Mouse (Mus musculus): ENCODE measurements around the gene March9.

DNA sequence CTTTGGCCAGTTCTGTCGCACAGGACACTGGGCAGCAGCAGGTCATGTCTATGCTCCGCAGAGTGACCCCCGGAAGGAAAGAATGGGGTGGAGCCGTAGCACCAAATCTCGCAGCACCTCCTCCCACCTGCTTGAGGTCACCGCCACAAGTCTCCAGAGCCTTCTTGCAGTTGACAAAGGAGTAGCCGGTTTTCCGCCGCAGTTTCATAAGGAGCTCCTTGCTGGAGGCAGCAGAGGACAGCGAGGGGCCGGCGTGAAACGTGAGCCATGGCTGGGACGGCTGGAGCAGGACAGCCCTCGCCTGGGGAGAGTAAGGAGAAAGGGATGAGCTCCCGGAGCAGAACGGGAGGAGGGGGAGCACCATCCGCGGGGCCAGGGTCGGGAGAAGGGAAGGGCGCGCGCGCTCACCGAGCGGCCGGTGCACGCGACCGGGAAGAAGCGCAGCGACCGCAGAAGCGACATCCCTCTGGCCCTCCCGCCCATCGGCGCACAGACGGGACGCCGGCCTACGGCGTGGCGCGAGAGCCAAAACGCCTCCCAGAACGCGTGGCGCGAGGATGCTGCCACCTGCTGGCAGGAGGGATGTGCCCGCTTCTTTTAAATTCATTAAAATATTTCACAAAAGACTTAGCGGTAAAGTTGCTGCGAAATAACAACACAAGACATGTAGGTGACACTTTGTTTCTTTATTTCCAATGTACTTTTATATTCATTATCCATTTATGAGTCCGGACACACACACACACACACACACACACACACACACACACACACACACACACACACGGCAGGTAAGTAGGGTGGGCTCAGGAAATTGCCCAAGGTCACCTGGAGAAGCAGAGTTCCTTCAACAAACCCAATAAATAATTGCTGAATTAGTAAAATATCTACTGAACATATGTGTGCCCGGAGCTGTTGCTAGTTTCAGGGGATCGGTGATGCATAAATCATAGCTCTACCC is 29.4 kb downstream of the March9 start, which contains the start of gene Tsfm:
- TF ChIP-seq CTCF (conservative IDR thresholded peaks at IDR 0.05; ENCODE audit: low read length) = peak; percentile 58
- no peak for TF ChIP-seq POU5F1 (IDR thresholded peaks at IDR 0.05; ENCODE audit: borderline replicate concordance, low read length)
- TF ChIP-seq NANOG (IDR thresholded peaks at IDR 0.05; ENCODE audit: borderline replicate concordance, low read length) = no peak

Measured in E14TG2a.4 (cell line).